Mouse (Mus musculus) monocyte, adult 2 months (primary cell): ENCODE data around the gene Lmtk3.

Experiments
- DNase-seq, 2 experiments: peaks; one replicate each; pipeline ENCODE4 v3.0.0; 2022; ENCODE audit warnings: low spot score in 2 of 2, low read depth in 1 of 2

Lmtk3 gene

GRCm38 (mm10) chr7:45853089-45853488 lies 69.6 kb downstream of the Lmtk3 start:
- no peak for DNase-seq
